Mouse (Mus musculus): ENCODE data around the gene Hdac10. TPM values are rescaled to one million over a fixed set of nuclear protein-coding genes. Genes with fewer than 3 reads are reported as not detected.

Gene Hdac10
- total and polyA plus RNA-seq, 3 experiments: 8.2 to 17.7 (median 9.5) TPM

DNA sequence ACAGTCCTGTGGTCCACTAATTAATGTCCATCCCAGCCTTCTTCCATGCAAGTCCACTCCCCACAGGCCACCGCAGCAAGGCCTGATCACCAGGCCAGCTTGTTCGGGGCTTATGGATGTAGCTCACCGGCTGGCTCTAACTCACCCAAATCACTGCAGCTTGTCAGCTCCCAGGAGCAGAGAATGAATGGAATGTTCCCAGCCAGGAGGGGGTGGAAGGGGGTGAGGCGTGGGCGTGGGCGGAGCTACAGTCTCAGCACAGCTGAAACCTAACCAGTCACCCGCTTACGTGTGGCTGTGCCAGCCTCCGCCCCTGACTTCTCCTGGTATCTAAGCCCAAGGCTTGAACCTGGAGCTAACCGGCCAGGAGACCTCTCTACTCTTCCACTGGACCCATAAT is 40.9 kb upstream of the Hdac10 start:
- TF ChIP-seq POLR2AphosphoS2 (IDR thresholded peaks at IDR 0.05; ENCODE audit: low read depth, low read length): no peak
- no peak for TF ChIP-seq JUND (conservative IDR thresholded peaks at IDR 0.05; ENCODE audit: low read depth, low read length)
- no peak for TF ChIP-seq POLR2A (IDR thresholded peaks at IDR 0.05; ENCODE audit: low read depth, low read length)
- no peak for TF ChIP-seq MAFK (IDR thresholded peaks at IDR 0.05; ENCODE audit: insufficient replicate concordance, low read length)
- TF ChIP-seq ETS1 (conservative IDR thresholded peaks at IDR 0.05; ENCODE audit: low read depth, low read length): no peak
- TF ChIP-seq UBTF (IDR thresholded peaks at IDR 0.05; ENCODE audit: low read depth, low read length): no peak
- TF ChIP-seq TBP (conservative IDR thresholded peaks at IDR 0.05; ENCODE audit: low read depth, low read length): no peak
- no peak for TF ChIP-seq IRF4 (IDR thresholded peaks at IDR 0.05; ENCODE audit: low read depth, low read length)
- no peak for TF ChIP-seq RAD21 (IDR thresholded peaks at IDR 0.05; ENCODE audit: low read depth, low read length)
- no peak for TF ChIP-seq NELFE (IDR thresholded peaks at IDR 0.05; ENCODE audit: low read depth, low read length)
- TF ChIP-seq MAX (IDR thresholded peaks at IDR 0.05; ENCODE audit: low read length): no peak
- no peak for TF ChIP-seq ZC3H11A (IDR thresholded peaks at IDR 0.05; ENCODE audit: low read depth, low read length)
- no peak for TF ChIP-seq CTCF (conservative IDR thresholded peaks at IDR 0.05 in 1 of 2, IDR thresholded peaks at IDR 0.05 in 1 of 2; ENCODE audit: low read depth in 2 of 2, low read length in 2 of 2)
- in situ Hi-C loops (cut with MboI; ENCODE audit: low pct_ligation_motif_present, low pct_unique_long_range_greater_than_20kb, low sequenced_read_pairs) (no loop called here), dilution Hi-C loops (cut with MboI; ENCODE audit: extremely low pct_ligation_motif_present, extremely low pct_unique_long_range_greater_than_20kb, low sequenced_read_pairs) (no loop called here)
- Histone ChIP-seq H3K4me2 (ENCODE audit: insufficient read depth, low read depth, poor library complexity, severe bottlenecking) (no peak overlapping the region), H3K36me3 (replicated peaks in 1 of 2; ENCODE audit: control insufficient read depth in 1 of 2, insufficient read depth in 1 of 2, low read length in 1 of 2) (peaks cover 23 to 29% of the 10 kb centered on the region in 2 experiments), H3K27me3 (replicated peaks) (peaks cover 1% of the 10 kb centered on the region), H3K9me3 (replicated peaks; ENCODE audit: low read length) (no peaks in the 10 kb centered on the region), H3K4me3 (replicated peaks in 1 of 3; ENCODE audit: low read depth in 2 of 3, low read length in 2 of 3, poor library complexity in 1 of 3) (no peak overlapping the region), H3K79me2 (replicated peaks; ENCODE audit: control insufficient read depth, extremely low read depth, insufficient read depth, poor library complexity, severe bottlenecking) (no peaks in the 10 kb centered on the region), H3K27ac (ENCODE audit: insufficient read depth, low read depth) (no peak overlapping the region), H3K9ac (ENCODE audit: insufficient read depth, low read depth) (no peak overlapping the region), H3K4me1 (ENCODE audit: control insufficient read depth in 1 of 2, insufficient read depth in 2 of 2) (peaks cover 11 to 57% of the 10 kb centered on the region in 2 experiments; a peak in 3 of 4 replicates)
- no peak for DNase-seq (ENCODE audit: extremely low read depth)

DNA sequence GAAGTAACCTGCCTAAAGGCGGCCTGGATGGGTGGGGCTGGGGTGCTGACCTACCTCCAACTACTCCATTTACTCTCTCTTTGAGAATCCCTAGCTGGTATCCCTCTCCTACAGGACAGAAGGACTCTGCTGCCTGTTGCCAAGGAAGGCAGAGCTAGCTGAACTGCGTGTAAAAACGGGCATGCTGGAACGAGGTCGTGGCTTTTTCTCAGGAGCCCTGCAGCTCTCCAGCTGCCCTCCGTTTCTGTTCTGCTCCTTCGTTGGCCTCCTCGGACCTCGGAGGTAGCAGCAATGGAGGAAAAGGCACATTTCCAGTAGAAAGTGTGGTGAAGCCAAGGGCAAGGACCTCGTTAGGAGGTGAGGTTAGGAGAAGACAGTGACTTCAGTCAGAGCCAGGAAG is 40.4 kb upstream of the Hdac10 start:
- Histone ChIP-seq H3K4me2 (ENCODE audit: insufficient read depth, low read depth, poor library complexity, severe bottlenecking) (no peak overlapping the region), H3K36me3 (replicated peaks in 1 of 2; ENCODE audit: control insufficient read depth in 1 of 2, insufficient read depth in 1 of 2, low read length in 1 of 2) (peaks cover 23 to 31% of the 10 kb centered on the region in 2 experiments), H3K9me3 (replicated peaks; ENCODE audit: low read length) (no peaks in the 10 kb centered on the region), H3K4me1 (ENCODE audit: control insufficient read depth in 1 of 2, insufficient read depth in 2 of 2) (peaks cover 14 to 61% of the 10 kb centered on the region in 2 experiments), H3K27me3 (replicated peaks) (peaks cover 1% of the 10 kb centered on the region), H3K4me3 (replicated peaks in 1 of 3; ENCODE audit: low read depth in 2 of 3, low read length in 2 of 3, poor library complexity in 1 of 3) (no peak overlapping the region), H3K79me2 (replicated peaks; ENCODE audit: control insufficient read depth, extremely low read depth, insufficient read depth, poor library complexity, severe bottlenecking) (no peaks in the 10 kb centered on the region), H3K27ac (ENCODE audit: insufficient read depth, low read depth) (no peak overlapping the region), H3K9ac (ENCODE audit: insufficient read depth, low read depth) (no peak overlapping the region)
- TF ChIP-seq ZNF384 (IDR thresholded peaks at IDR 0.05; ENCODE audit: low read depth, low read length): no peak
- TF ChIP-seq ELF1 (IDR thresholded peaks at IDR 0.05; ENCODE audit: low read depth, low read length): no peak
- TF ChIP-seq NRF1 (IDR thresholded peaks at IDR 0.05; ENCODE audit: low read depth, low read length): no peak
- TF ChIP-seq ZMIZ1 (IDR thresholded peaks at IDR 0.05; ENCODE audit: low read depth, low read length): no peak
- TF ChIP-seq BHLHE40 (IDR thresholded peaks at IDR 0.05; ENCODE audit: low read depth, low read length): no peak
- no peak for TF ChIP-seq USF1 (IDR thresholded peaks at IDR 0.05; ENCODE audit: low read depth, low read length)
- TF ChIP-seq TCF12 (IDR thresholded peaks at IDR 0.05; ENCODE audit: low read depth, low read length): no peak
- no peak for TF ChIP-seq MAZ (IDR thresholded peaks at IDR 0.05; ENCODE audit: low read depth, low read length)
- TF ChIP-seq MXI1 (IDR thresholded peaks at IDR 0.05; ENCODE audit: low read depth, low read length): no peak
- TF ChIP-seq IRF4 (IDR thresholded peaks at IDR 0.05; ENCODE audit: low read depth, low read length): no peak
- no peak for TF ChIP-seq POLR2AphosphoS2 (IDR thresholded peaks at IDR 0.05; ENCODE audit: low read depth, low read length)
- no peak for TF ChIP-seq JUN (IDR thresholded peaks at IDR 0.05; ENCODE audit: insufficient read depth, low read depth, low read length)
- no peak for TF ChIP-seq SMC3 (IDR thresholded peaks at IDR 0.05; ENCODE audit: low read depth, low read length)
- no peak for TF ChIP-seq UBTF (IDR thresholded peaks at IDR 0.05; ENCODE audit: low read depth, low read length)
- TF ChIP-seq JUND (conservative IDR thresholded peaks at IDR 0.05; ENCODE audit: low read depth, low read length): no peak
- no peak for TF ChIP-seq CHD1 (IDR thresholded peaks at IDR 0.05; ENCODE audit: low read depth, low read length)
- TF ChIP-seq MYC (IDR thresholded peaks at IDR 0.05; ENCODE audit: low read depth, low read length): no peak
- no peak for TF ChIP-seq USF2 (conservative IDR thresholded peaks at IDR 0.05; ENCODE audit: low read depth, low read length)
- no peak for TF ChIP-seq SIN3A (IDR thresholded peaks at IDR 0.05; ENCODE audit: low read length)
- TF ChIP-seq KAT2A (IDR thresholded peaks at IDR 0.05; ENCODE audit: insufficient replicate concordance, low read length): no peak
- dilution Hi-C loops (cut with MboI; ENCODE audit: extremely low pct_ligation_motif_present, extremely low pct_unique_long_range_greater_than_20kb, low sequenced_read_pairs) (no loop called here), in situ Hi-C loops (cut with MboI; ENCODE audit: low pct_ligation_motif_present, low pct_unique_long_range_greater_than_20kb, low sequenced_read_pairs) (no loop called here)
- DNase-seq (ENCODE audit: extremely low read depth): no peak
